Mouse (Mus musculus): ENCODE data around the gene C1qa.

The C1qa gene

DNA sequence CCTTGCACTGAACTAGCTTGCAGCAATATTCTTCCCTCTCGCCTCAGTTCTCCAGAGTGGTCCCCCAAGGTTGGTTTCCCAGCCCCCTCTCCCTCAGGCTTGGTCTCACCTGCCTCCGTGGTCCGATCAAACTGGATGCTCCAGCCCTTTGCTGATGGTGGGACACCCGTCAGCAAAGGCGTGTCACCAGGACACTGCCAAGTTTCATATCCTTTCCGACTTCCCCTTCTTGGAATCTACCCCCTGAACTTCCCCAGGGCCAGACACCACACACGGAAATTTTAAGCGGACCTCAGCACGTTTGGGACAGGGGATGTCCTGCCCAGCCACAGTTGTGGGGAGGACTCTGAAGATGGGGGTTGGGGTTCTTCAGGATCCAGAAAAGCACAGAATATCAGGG, at the start of gene C1qa:
C1qa (minus strand) TSS at position 167 of the 400 bp plus-strand sequence.
- DNase-seq (ENCODE audit: low spot score in 2 of 2), result no peak

DNA sequence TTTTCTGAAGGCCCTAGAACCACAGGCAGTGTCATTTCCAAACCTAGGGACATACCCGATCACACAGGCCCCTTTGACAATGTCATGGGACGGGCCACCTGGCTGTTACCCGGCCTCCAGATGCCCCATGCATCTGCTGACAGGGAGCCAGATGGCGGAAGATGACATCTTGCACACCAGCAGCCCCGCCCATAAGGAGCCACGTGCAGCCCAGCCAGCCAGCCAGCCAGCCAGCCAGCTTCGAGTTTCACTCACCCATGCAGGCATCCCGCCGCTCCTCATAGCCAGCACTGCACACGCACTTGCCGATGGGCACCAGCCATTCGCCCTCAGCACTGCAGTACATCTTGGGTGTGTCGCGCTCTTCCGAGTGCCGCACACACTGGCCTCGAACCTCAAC, 46.8 kb upstream of the C1qa start:
- DNase-seq (ENCODE audit: low spot score in 2 of 2), result no peak

DNA sequence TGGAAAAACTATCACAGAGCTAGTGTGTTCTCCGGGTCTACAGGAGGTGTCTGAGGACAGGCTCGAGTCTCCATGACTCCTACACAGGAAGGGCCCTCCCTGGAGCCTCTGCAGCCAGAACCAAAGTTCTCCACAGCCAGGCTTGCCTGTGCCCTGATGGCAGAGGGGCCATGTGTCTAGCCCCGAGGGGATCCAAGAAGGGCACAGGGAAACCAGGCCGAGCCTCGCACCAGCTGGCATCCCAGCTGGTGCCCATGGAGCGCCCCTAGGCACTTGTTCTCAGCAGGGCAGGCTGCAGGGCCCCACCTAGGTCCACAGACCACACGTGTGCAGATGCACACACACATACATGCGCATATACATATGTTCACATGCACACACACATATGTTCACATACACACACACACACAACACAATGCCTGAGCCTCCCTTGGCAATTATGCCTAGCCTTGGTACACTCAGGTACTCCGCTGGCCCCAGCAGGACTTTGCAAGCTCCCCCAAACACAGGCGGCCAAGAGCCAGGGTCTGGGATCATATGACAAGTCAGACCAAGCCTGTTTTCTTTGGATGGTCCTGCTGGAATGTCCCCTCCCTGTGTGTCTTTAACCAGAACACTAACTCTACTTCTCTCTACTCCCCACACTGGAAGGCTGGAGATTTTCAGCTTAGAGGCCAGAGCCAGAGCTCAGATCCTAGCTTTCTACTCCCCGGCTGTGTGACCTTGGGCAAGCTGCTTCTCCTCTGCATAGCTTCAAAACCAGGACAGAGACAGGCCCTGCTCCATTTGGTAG, 46.2 kb upstream of the C1qa start:
- DNase-seq (ENCODE audit: low spot score in 2 of 2), result no peak

DNA sequence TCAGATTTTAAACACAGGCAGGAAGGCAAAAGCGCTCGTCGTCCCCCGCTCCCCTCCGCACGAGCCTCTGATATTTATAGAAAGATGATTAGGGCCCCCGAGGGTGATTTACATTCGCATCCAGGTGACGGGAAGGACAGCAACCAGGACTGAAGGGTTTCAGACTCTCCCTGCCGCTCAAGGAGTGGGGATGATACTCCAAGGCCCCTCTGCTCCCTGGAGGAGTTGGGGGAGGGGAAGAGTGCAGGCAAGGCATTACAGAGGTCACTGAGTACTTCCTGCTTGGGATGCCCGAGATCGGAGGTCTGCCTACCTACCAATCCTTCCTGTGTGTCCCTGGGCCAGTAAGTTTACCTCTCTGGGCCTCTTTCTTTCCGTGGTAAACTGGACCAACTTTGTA, 44.6 kb upstream of the C1qa start:
- DNase-seq (ENCODE audit: low spot score in 2 of 2), result no peak

DNA sequence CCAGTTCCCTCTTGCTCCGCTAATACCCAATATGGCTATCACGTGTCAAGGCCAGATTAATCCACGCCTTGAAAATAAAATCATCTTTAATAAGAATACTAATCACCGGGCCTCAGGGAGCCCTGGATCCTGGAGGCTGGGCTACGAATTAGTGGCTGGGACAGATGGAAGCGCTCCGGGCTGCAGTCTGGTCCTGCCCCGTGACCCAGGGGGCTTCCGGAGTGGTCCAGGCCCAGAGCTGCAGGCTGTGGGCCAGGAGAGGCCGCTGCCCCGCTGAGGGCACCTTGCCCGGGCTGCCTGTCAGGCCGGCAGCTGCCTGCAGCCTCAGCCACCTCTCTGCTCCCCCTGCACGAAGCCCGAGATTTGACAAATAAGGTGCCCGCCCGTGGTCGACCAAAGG, 44.2 kb upstream of the C1qa start:
- DNase-seq (ENCODE audit: low spot score in 2 of 2), result no peak

DNA sequence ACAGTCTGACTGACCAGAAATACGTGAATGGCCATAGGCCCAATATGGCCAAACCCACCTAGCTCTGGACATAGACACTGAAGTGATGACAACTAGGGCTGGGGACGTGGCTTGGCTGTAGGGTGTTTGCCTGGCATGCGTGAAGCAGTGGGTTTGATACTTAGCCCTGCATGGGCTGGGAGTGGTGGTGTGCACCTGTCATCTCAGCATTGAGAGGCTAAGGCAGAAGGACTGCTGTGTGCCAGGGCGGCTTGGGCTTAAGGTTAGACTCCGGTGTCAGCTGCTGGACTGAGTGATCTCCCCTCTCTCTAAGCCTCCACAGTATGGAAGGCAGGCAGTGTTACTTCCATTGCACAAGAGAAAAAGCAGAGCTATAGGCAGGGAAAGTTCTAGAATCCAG, 39.3 kb upstream of the C1qa start:
- no peak for DNase-seq (ENCODE audit: low spot score in 2 of 2)

DNA sequence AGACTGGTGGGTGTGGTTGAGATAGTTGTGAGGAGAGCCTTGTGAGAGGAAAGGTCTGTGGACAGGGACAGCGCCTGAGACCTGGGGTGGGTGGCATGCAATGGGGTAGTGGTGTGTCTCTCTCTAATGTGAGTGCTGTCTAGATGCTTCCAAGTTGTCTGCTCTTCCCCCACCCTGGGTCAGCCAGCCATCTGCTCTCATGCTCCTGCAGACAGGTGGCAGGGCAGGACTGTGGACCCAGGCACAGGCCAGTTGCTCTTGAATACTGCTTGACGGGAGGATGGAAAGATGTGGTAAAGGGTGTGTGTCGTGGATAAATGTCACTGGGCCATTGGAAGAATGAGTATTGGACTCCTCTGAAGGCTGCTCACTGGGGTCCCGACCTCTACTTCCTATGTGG, 38.7 kb upstream of the C1qa start:
- DNase-seq (ENCODE audit: low spot score in 2 of 2), result no peak

DNA sequence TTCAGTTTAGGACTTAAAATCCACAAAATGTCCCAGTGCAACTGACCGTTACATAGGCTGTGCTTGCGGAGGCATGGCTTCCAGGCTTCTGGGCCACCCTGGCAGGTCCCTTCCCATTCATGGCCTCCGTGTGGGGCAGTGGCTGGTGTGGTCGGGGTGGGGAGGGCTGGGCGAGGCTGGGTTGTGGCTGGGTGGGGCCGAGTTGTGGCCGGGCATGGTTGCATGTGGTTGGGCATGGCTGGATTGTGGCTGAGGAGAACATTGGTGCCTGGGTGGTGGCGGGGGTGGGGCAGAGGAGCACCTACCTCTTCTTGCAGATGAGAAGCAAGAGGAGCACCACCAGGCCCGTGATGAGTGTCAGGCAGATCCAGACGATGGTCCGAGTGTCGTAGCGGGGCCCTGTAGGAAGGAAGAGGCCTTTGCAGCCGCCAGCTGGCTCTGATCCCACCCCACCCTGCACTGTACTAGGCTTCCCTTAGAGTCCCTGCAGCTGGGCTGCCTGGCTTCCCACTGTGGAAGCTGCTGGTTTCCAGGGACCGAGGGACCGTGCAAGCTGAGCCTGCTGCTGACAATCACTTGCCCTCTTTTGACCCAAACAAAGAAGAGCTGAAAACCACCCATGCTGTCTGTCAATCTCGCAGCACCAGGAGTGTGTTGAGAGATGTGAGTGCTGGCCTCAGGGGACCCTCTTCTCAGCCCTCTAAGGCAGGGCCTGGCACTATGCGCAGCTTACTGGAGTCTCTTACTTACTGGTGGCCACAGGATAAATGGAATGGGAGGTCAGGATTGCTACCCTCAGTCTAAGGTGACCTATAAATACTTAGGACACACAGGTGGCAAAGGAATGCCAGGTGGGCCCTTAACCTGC, 36.4 kb upstream of the C1qa start:
- DNase-seq (ENCODE audit: low spot score in 2 of 2), result no peak

DNA sequence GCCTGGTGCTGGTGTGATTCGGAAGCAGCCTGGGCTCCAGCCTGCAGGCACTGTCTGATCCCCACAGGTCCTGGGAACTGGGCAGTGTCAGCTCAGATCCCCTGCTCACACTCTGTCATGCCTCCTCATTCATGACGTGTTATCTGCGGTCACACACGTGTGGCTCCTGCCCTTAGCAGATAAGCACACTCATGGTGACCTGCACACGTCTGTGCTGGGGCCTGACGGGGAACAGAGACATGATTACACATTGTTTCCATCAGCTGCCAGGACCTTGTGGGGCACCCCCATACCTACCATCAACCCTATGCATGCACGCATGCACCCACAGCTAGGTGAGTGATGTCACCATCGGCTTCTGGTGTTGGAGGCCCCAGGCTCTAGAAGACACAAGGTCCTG, 31.9 kb upstream of the C1qa start:
- no peak for DNase-seq (ENCODE audit: low spot score in 2 of 2)

DNA sequence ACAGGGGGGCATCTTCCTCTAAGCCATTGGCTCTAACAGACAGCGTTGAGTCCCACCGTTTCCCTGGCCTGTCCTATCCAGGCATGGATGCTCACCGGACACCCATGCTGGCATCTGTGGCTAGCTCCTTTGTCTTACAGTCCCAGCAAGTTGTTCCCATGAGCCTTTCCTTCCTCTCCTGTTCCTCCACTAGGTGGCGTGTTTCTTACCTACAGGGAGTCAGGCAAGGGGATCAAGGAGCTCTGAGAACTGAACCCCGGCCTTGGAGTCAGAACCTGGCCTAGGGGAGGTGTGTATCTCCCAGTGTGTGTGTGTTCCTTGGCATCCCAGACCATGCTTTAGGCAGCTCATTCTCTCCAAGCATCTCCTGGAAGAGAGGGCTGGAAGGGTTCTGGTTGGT, 30.3 kb upstream of the C1qa start:
- DNase-seq (ENCODE audit: low spot score in 2 of 2), result no peak

DNA sequence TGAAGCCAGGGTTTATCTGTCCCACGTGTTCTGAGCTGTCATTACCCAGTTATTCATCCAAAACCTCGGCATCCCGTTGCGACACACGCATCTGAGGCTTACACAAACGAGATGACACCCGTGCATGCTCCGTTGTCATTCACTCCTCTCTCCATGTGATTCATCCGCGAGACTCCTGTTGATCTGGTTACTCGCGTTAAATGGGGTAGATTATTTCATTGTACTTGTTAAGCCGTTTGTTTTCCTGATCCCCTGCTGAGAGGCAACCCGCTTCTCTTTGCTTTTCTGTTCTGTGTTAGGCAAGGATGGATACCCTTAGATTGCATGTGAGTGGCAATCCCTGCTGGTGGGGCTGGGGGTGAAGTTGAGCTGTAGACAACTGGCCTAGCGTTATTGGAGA, 27.2 kb upstream of the C1qa start:
- no peak for DNase-seq (ENCODE audit: low spot score in 2 of 2)

DNA sequence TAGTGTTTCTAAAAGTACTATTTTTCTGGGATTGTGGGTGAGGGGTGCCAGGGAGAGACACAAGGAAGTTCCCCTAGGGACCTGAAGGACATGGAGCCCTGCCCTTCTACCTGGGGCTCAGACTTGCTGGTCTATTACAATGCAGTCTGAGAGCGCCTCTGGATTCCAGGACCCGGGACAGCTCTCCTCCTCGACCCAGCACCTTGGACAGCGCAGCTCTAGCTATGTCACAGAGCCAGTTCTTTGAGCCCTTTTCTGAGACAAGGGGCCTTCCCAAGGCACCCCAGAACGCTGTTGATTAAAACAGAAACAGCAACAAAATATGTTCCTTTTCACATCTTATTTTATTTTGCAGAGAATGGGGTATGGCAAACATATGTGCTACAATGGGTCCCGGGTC, 25.9 kb upstream of the C1qa start:
- DNase-seq (ENCODE audit: low spot score in 2 of 2), result no peak

DNA sequence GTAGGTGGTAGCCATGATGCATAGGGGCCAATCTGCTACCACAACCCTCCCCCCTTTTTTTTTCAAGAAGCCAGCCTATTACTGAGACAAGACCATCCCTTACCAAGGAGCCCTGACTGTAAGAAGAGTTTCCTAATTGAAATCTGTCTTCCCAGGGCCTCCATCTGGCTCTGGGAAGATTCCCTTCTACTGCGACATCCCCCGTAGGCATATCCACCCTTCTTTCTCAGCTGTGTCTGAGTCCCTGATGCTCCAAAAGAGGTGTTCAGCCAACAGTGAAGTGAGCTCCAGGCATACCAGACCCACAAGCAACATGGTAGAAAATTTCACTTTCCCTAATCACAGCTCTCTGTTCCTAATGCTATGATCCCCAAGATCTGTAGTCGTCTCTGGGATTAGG, 20.9 kb upstream of the C1qa start:
- DNase-seq (ENCODE audit: low spot score in 2 of 2), result no peak

DNA sequence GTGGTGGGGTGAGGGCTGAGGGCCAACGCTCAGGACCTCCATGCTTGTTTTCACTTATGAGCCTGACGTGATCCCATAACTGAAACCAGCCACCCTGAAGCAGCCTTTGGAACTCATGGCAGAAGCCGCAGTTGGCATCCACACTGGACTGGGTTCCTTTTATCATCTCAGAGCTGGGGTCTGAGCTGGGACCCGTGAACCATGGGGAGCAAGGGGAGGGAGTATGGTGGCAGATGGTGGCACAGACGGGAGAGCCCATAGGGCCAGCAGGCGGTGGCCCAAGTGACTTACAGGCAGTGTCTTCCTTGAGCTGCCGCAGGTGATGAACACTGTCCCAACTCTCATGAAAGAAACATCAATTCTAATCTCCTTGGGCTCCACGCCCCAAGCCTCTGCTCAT, 20.2 kb upstream of the C1qa start:
- no peak for DNase-seq (ENCODE audit: low spot score in 2 of 2)

DNA sequence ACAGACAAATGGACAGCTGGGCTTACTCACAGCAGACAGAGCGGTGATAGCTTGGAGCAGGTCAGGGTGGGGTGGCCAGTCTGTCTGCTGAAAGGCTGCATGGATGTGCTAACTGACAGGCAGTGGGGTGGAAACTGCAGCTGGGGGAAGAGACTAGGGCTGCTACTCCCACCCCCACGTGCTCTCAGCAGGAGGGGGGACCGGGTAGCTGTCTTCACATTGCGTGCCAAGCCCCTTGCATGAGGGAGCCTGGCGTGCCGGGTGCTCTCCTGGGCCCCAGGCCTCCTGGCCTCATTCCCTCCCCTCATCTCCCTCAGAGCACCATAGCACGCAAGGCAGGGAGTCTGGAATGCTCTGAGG, 18.5 kb upstream of the C1qa start:
- DNase-seq (ENCODE audit: low spot score in 2 of 2), result no peak

DNA sequence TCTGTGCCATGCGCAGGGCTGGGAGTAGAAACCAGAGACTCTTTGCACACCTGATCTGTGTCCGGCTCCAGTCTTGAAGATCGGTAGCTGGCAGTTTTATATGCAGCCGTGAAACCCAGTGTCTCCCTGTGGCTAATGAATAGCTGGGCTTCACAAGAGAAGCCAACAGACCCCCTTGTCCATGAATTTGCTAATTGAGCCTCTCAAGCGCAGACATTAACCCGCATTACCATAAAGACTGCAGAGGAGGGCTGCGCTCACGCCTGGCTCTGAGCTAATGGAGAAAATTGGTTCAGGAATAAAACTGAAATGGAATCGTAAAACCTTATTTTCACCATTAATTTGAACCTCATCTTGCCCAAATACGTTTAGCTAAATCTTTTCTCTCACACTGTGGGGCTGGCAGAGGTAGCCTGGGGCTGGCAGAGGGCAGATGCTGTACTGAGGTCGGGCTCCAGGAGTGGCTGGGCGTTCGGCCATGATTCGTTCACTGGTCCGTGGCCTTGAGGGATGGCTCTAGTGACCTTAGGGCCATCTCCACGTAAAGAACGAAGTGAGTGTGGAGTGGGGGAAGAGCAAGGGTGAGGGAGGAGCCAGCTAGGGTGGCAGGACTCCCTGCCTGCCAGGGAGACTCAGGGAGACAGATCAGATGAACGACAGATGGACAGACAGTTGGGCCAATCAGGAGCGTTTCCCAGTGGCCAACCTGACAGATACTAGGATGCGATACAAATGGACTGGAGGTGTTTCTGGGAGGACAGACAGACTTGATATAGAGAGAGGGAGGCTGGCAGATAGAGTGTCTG, 18.0 kb upstream of the C1qa start:
- DNase-seq (ENCODE audit: low spot score in 2 of 2), result no peak

DNA sequence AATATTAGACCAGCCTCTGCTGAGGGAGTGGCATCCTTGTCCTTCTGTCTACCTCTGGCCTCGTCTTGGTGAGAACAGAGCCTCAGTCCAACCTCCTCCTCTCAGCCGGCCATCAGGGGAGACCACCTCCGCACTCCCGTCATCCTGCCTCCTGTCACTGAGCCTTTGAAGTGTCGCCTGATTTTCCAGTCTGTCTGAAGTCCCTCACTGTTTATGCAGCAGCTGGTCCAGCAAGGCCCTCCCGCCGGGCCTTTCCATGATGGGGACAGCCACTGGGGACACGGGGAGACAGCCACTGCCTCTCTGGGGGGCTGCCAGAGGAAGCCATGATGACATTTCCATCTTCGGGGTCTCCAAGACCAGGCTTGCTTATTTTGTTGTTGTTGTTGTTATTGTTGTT, 14.2 kb upstream of the C1qa start:
- DNase-seq (ENCODE audit: low spot score in 2 of 2), result no peak

DNA sequence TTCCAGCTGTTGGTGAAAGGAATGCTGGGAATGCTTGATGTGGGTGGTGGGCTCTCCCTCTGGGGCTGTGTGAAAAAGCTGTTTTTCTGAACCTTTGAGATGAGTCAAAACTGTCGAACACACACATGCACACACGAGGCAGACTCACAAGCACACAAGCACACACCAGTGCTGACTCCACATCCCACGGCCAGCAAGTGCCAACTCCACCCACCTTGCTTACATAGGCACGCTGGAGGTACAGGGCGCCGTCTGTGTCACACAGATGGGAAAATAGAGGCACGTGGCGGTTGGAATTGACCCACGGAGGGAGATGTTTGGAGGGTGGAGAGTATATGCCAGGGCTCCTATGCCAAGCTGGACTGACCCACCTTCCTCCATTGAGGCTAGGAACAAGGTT, 13.2 kb upstream of the C1qa start:
- no peak for DNase-seq (ENCODE audit: low spot score in 2 of 2)

DNA sequence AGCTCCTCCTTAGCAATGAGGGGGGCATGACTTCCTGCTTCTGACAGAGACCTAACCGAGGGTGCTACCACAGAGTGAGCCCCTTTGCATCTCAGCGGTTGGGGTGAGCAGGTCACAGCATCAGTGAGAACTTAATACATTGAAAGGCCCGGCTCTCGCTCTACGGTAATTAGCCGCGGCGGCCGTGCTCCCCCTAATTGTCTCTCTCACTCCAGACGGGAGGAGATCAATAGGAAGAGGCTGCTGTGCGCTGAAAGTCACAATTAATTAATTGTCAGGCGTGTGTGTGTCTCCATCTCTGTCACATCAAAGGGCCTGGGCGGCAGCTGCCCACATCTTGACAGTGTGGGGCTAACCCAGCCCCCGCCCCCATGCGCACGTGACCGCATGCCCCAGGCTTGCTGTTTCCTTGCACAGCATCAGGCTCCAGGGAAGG, 12.6 kb upstream of the C1qa start:
- no peak for DNase-seq (ENCODE audit: low spot score in 2 of 2)

DNA sequence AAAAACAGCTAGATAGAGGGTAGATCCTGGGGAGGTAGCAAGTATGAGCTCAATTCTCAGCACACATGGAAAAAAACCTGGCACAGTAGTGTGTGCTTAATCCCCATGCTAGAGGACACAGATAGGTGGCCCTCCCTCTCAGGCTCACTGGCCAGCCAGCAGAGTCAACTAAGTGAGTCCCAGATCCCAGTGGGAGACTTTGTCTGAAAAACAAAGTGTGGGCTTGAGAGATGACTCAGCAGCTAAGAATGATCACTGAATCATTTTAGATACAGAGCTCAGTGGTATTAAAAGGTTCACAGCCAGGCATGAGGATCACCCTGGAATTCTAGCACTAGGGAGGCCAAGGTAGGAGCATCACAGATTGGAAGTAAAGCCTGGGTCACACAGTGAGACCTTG, 9.2 kb upstream of the C1qa start:
- no peak for DNase-seq (ENCODE audit: low spot score in 2 of 2)

DNA sequence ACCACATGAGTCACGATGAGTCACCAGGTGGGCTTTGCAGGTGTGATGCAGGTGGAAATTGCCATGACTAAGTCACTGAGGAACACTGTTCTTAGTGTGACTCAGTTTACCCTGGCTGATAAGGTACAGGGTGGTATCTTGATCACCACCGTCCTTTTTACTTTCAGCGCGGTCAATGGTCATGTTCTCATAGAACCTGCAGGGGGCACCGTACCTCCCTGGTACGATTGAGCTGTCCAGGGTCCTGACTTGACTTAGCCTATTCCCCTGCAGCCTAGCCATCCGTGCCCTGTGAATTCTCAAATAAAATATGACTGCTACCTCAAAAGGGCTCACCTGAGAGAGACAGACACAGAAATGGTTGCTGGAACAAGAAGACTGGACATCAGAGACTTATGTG, 8.4 kb upstream of the C1qa start:
- DNase-seq (ENCODE audit: low spot score in 2 of 2), result no peak

DNA sequence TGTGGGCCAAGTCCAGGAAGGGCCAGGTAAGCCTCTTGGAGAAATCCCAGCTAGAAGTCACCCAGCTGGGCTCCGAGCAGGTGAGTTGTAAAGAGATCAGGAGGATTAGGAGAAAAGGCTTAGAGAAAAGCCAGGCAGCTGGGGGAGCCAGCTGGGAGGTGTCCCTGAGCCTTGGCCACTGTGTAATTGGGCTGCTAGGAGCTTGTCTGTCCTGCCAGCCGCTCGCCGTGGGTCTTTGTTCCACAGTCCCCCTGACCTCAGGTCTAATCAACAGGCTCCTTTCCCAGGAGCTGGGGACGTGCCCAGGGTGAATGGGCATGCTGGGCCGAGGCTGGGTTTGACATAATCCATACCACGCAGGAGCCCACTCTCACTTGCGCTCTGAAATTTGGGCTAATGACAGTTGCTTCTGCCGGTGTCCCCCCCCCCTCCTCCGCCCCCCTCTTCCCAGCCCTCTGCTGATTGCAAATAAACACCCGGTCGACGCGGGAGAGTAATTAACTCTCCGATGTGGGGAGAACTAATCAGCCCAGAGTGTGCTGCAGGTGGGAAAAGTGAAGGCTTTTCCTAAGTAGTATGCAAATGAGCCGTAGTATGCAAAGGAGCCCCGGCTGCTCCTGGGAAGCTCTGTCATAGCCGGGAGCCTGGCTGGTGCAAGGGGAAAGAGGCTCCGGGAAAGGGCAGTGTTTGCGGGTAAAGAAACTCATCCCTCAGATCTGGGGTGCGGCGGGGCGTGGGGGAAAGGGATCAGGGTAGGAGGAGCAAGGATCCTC, 6.3 kb upstream of the C1qa start:
- no peak for DNase-seq (ENCODE audit: low spot score in 2 of 2)

All from right cerebral cortex, postnatal 36 days (tissue).